Mouse (Mus musculus): ENCODE results near the gene Elmo1.

Elmo1 gene

GRCm38 (mm10) chr13:20537053-20537452, 446.7 kb downstream of the Elmo1 start:
- DNase-seq (ENCODE audit: low spot score): no peak

GRCm38 (mm10) chr13:20537487-20537886, 447.1 kb downstream of the Elmo1 start:
- DNase-seq (ENCODE audit: low spot score): no peak

GRCm38 (mm10) chr13:20538216-20539070, 448.0 kb downstream of the Elmo1 start:
- no peak for DNase-seq (ENCODE audit: low spot score)

GRCm38 (mm10) chr13:20539631-20540030, 449.2 kb downstream of the Elmo1 start:
- no peak for DNase-seq (ENCODE audit: low spot score)

- no peak for DNase-seq (ENCODE audit: low spot score)
Observed at GRCm38 (mm10) chr13:20546568-20547204, 456.3 kb downstream of the Elmo1 start.

GRCm38 (mm10) chr13:20549983-20550382, 459.6 kb downstream of the Elmo1 start:
- no peak for DNase-seq (ENCODE audit: low spot score)

GRCm38 (mm10) chr13:20551559-20551958, 461.2 kb downstream of the Elmo1 start:
- DNase-seq (ENCODE audit: low spot score): no peak

- DNase-seq (ENCODE audit: low spot score): no peak
Observed at GRCm38 (mm10) chr13:20555853-20556452, 465.6 kb downstream of the Elmo1 start.

GRCm38 (mm10) chr13:20556739-20557138, 466.3 kb downstream of the Elmo1 start:
- DNase-seq (ENCODE audit: low spot score): no peak

GRCm38 (mm10) chr13:20557156-20557555, 466.8 kb downstream of the Elmo1 start:
- DNase-seq (ENCODE audit: low spot score): no peak

- no peak for DNase-seq (ENCODE audit: low spot score)
Observed at GRCm38 (mm10) chr13:20558376-20558775, 468.0 kb downstream of the Elmo1 start.

GRCm38 (mm10) chr13:20564414-20564813, 474.0 kb downstream of the Elmo1 start:
- DNase-seq (ENCODE audit: low spot score): no peak

GRCm38 (mm10) chr13:20575186-20575585, 484.8 kb downstream of the Elmo1 start:
- DNase-seq (ENCODE audit: low spot score): no peak

- no peak for DNase-seq (ENCODE audit: low spot score)
Observed at GRCm38 (mm10) chr13:20585868-20586267, 495.5 kb downstream of the Elmo1 start.

- DNase-seq (ENCODE audit: low spot score): no peak
Observed at GRCm38 (mm10) chr13:20586462-20586861, 496.1 kb downstream of the Elmo1 start.

- DNase-seq (ENCODE audit: low spot score): no peak
Observed at GRCm38 (mm10) chr13:20590983-20591382, 500.6 kb downstream of the Elmo1 start.

GRCm38 (mm10) chr13:20597307-20597706, 506.9 kb downstream of the Elmo1 start:
- DNase-seq (ENCODE audit: low spot score): no peak

- no peak for DNase-seq (ENCODE audit: low spot score)
Observed at GRCm38 (mm10) chr13:20598618-20599017, 508.2 kb downstream of the Elmo1 start.

GRCm38 (mm10) chr13:20600246-20600645, 509.9 kb downstream of the Elmo1 start:
- no peak for DNase-seq (ENCODE audit: low spot score)

GRCm38 (mm10) chr13:20601421-20601820, 511.0 kb downstream of the Elmo1 start:
- DNase-seq (ENCODE audit: low spot score): no peak

- DNase-seq (ENCODE audit: low spot score): no peak
Observed at GRCm38 (mm10) chr13:20606891-20607290, 516.5 kb downstream of the Elmo1 start.

- DNase-seq (ENCODE audit: low spot score): no peak
Observed at GRCm38 (mm10) chr13:20609003-20609688, 518.8 kb downstream of the Elmo1 start.

All from ovary, postnatal 14 days (tissue).